Mouse (Mus musculus) B cell, adult 62 days (primary cell): ENCODE data around the gene Tlr8. TPM values are rescaled to one million over a fixed set of nuclear protein-coding genes. Genes with fewer than 3 reads are reported as not detected.

Source experiments
- total RNA-seq: library from RNA; stranded (reverse); gene quantifications from 4 replicates; pipeline ENCODE4 v1.2.4, GENCODE M21; 2023

Tlr8 gene
- total RNA-seq, result not detected in 4 replicates

DNA sequence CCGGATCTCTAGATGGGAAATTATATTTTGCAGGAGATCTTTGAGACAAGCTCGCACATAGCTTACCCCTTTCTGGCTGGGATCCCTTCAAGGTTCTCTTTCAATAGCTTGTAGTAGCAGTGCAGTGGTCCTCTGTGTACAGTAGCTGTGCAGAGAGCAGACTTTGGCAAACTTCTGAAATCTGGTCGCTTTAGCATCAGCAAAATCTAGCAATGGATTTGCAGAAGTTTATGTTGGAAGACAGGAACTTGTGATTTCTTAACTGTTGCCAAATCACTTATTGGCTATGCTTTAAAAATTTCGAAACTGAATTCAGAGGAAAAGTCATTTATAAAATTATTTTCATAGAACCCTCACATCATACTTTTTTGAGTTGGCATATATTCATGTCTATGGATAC is at the start of gene Tlr8:
TSS of gene Tlr8 (minus strand) at position 244 of the 400 bp plus-strand sequence.

DNA sequence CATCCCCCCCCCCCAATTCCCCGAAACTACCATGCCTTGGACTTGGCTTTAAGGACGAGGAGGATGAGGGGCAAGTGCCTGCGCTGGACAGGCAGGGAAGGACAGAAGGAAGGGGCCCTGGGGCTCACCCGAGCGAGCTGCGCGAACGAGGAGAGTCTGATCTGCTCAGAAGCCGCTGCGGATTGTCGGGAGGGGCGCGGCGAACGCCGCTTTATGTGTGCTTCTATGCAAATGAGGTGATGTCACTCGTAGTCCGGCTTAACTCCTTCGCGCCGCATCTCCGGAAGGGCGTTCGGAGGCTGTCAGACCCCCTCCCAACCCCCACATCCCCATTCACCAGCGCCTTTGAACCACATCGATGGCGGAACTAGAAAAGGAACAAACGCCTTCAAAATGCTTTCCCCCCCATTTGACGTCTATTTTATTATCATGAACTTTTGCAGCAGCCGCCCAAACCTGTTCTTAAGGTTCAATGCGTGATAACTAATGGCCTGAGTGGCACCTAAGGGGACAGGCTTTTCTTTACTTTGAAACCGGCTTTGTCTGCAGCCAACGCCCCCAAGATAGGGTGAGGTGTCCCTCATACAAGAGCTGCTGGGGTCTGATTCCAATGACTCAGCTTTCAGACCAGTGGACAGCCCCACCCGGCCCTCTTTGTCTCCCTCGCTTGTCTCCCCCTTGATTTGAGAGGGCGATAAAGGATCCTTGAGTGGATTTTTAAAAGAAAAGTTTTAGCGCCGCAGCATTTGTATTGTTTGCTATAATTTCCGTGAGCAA is 55.0 kb downstream of the Tlr8 start, which contains the start of gene Tmsb4x:
TSS of gene Tmsb4x (minus strand) at position 338 of the 777 bp plus-strand sequence.

Other genes starting within 250 kb of the Tlr8 start
- gene Tmsb4x, start 55.0 kb downstream of the Tlr8 start, total RNA-seq, result 3,204 to 3,411 TPM (median 3,325 TPM) in 4 replicates
- gene Tlr7, start 66.2 kb upstream of the Tlr8 start, total RNA-seq, result 34.2 to 43.2 TPM (median 39.4 TPM) in 4 replicates
- gene Prps2, start 118.4 kb upstream of the Tlr8 start, total RNA-seq, result 40.9 to 48.9 TPM (median 42.8 TPM) in 4 replicates